Mouse (Mus musculus): Measurements from ENCODE around the gene Epb42. TPM values are rescaled to one million over a fixed set of nuclear protein-coding genes. Genes with fewer than 3 reads are reported as not detected.

The Epb42 gene
- total and polyA plus RNA-seq, 2 experiments from 2014 or later = 0.56 TPM; not detected in 1

- H3K4me1 ChIP-seq (ENCODE audit: control insufficient read depth, insufficient read depth) = no peaks in the 10 kb centered on the region
- no peak overlapping the region for H3K4me2 ChIP-seq (ENCODE audit: low read depth, low read length)
- 39% methylated on average over 1 of the region's 1 CpGs for WGBS
- no peak overlapping the region for H3K4me3 ChIP-seq (ENCODE audit: low read depth, low read length)
- DNase-seq (ENCODE audit: low spot score) (peak; percentile 13), ATAC-seq (ENCODE audit: insufficient read depth, low read depth) (no peak)
- no peaks in the 10 kb centered on the region for H3K27me3 ChIP-seq (ENCODE audit: control insufficient read depth, insufficient read depth, low read length)
- H3K9me3 ChIP-seq (replicated peaks; ENCODE audit: control insufficient read depth, low read length) = no peaks in the 10 kb centered on the region
- TF ChIP-seq CTCF (IDR thresholded peaks at IDR 0.05; ENCODE audit: low read depth) (no peak), EP300 (IDR thresholded peaks at IDR 0.05; ENCODE audit: low read depth) (no peak)
- no peak overlapping the region for H3K27ac ChIP-seq (ENCODE audit: low read depth)
- H3K36me3 ChIP-seq (replicated peaks; ENCODE audit: control insufficient read depth, insufficient read depth, low read length) = peaks cover 23% of the 10 kb centered on the region
- H3K9ac ChIP-seq (replicated peaks; ENCODE audit: low read depth, low read length) = no peak overlapping the region
Observed at GRCm38 (mm10) chr2:121017151-121017550, 19.7 kb downstream of the Epb42 start.

GRCm38 (mm10) chr2:121016226-121016625, 20.6 kb downstream of the Epb42 start:
- H3K36me3 ChIP-seq (replicated peaks; ENCODE audit: control insufficient read depth, insufficient read depth, low read length) = peaks cover 30% of the 10 kb centered on the region
- H3K27ac ChIP-seq (ENCODE audit: low read depth) = no peak overlapping the region
- no peak overlapping the region for H3K9ac ChIP-seq (replicated peaks; ENCODE audit: low read depth, low read length)
- no peak overlapping the region for H3K4me2 ChIP-seq (ENCODE audit: low read depth, low read length)
- no peaks in the 10 kb centered on the region for H3K9me3 ChIP-seq (replicated peaks; ENCODE audit: control insufficient read depth, low read length)
- DNase-seq (ENCODE audit: low spot score) = no peak
- H3K4me3 ChIP-seq (ENCODE audit: low read depth, low read length) = no peak overlapping the region
- ATAC-seq (ENCODE audit: insufficient read depth, low read depth) = no peak
- no peaks in the 10 kb centered on the region for H3K4me1 ChIP-seq (ENCODE audit: control insufficient read depth, insufficient read depth)
- TF ChIP-seq EP300 (IDR thresholded peaks at IDR 0.05; ENCODE audit: low read depth) = no peak
- TF ChIP-seq CTCF (IDR thresholded peaks at IDR 0.05; ENCODE audit: low read depth) = no peak
- H3K27me3 ChIP-seq (ENCODE audit: control insufficient read depth, insufficient read depth, low read length) = no peaks in the 10 kb centered on the region
- WGBS = 73% methylated on average over 9 of the region's 9 CpGs

- ATAC-seq (ENCODE audit: insufficient read depth, low read depth) = no peak
- no peak for DNase-seq (ENCODE audit: low spot score)
- Histone ChIP-seq H3K9me3 (replicated peaks; ENCODE audit: control insufficient read depth, low read length) (no peaks in the 10 kb centered on the region), H3K4me3 (ENCODE audit: low read depth, low read length) (no peak overlapping the region), H3K27ac (ENCODE audit: low read depth) (no peak overlapping the region), H3K36me3 (replicated peaks; ENCODE audit: control insufficient read depth, insufficient read depth, low read length) (peaks cover 30% of the 10 kb centered on the region), H3K9ac (replicated peaks; ENCODE audit: low read depth, low read length) (no peak overlapping the region), H3K4me2 (ENCODE audit: low read depth, low read length) (no peak overlapping the region), H3K27me3 (ENCODE audit: control insufficient read depth, insufficient read depth, low read length) (no peaks in the 10 kb centered on the region), H3K4me1 (ENCODE audit: control insufficient read depth, insufficient read depth) (no peaks in the 10 kb centered on the region)
- TF ChIP-seq EP300 (IDR thresholded peaks at IDR 0.05; ENCODE audit: low read depth) (no peak), CTCF (IDR thresholded peaks at IDR 0.05; ENCODE audit: low read depth) (no peak)
- 77% methylated on average over 2 of the region's 2 CpGs for WGBS
Observed at GRCm38 (mm10) chr2:121015507-121015906, 21.4 kb downstream of the Epb42 start.

GRCm38 (mm10) chr2:121012676-121013075, 24.2 kb downstream of the Epb42 start:
- Histone ChIP-seq H3K36me3 (replicated peaks; ENCODE audit: control insufficient read depth, insufficient read depth, low read length) (peaks cover 30% of the 10 kb centered on the region), H3K27ac (ENCODE audit: low read depth) (no peak overlapping the region)
- 85% methylated on average over 9 of the region's 9 CpGs for WGBS

GRCm38 (mm10) chr2:121009071-121009677, 27.7 kb downstream of the Epb42 start:
- H3K4me1 ChIP-seq (ENCODE audit: control insufficient read depth, insufficient read depth) = peaks cover 6% of the 10 kb centered on the region
- no peak overlapping the region for H3K27ac ChIP-seq (ENCODE audit: low read depth)
- H3K4me3 ChIP-seq (ENCODE audit: low read depth, low read length) = peak overlapping the region; percentile 95
- no peak for ATAC-seq (ENCODE audit: insufficient read depth, low read depth)
- no peak for DNase-seq (ENCODE audit: low spot score)
- TF ChIP-seq CTCF (IDR thresholded peaks at IDR 0.05; ENCODE audit: low read depth) (no peak), EP300 (IDR thresholded peaks at IDR 0.05; ENCODE audit: low read depth) (no peak)
- H3K27me3 ChIP-seq (ENCODE audit: control insufficient read depth, insufficient read depth, low read length) = no peaks in the 10 kb centered on the region
- peak overlapping the region; percentile 72 for H3K9ac ChIP-seq (replicated peaks; ENCODE audit: low read depth, low read length)
- H3K36me3 ChIP-seq (replicated peaks; ENCODE audit: control insufficient read depth, insufficient read depth, low read length) = peaks cover 14% of the 10 kb centered on the region; the same call in 1 of the 2 replicates
- peak overlapping the region; percentile 97 for H3K4me2 ChIP-seq (ENCODE audit: low read depth, low read length)
- 17% methylated on average over 5 of the region's 5 CpGs for WGBS
- no peaks in the 10 kb centered on the region for H3K9me3 ChIP-seq (replicated peaks; ENCODE audit: control insufficient read depth, low read length)

More at GRCm38 (mm10) chr2:121012676-121013075, 24.2 kb downstream of the Epb42 start:
- H3K4me2 ChIP-seq (ENCODE audit: low read depth, low read length) = no peak overlapping the region
- H3K9me3 ChIP-seq (replicated peaks; ENCODE audit: control insufficient read depth, low read length) = no peaks in the 10 kb centered on the region
- DNase-seq (ENCODE audit: low spot score) = no peak
- TF ChIP-seq CTCF (IDR thresholded peaks at IDR 0.05; ENCODE audit: low read depth) (no peak), EP300 (IDR thresholded peaks at IDR 0.05; ENCODE audit: low read depth) (no peak)
- H3K9ac ChIP-seq (replicated peaks; ENCODE audit: low read depth, low read length) = no peak overlapping the region
- no peaks in the 10 kb centered on the region for H3K27me3 ChIP-seq (ENCODE audit: control insufficient read depth, insufficient read depth, low read length)
- no peak overlapping the region for H3K4me3 ChIP-seq (ENCODE audit: low read depth, low read length)
- no peak for ATAC-seq (ENCODE audit: insufficient read depth, low read depth)
- peaks cover 6% of the 10 kb centered on the region for H3K4me1 ChIP-seq (ENCODE audit: control insufficient read depth, insufficient read depth)

- H3K4me3 ChIP-seq (ENCODE audit: low read depth, low read length) = peak overlapping the region; percentile 95
- peak overlapping the region; percentile 72 for H3K9ac ChIP-seq (replicated peaks; ENCODE audit: low read depth, low read length)
- H3K4me2 ChIP-seq (ENCODE audit: low read depth, low read length) = peak overlapping the region; percentile 97
- H3K27me3 ChIP-seq (ENCODE audit: control insufficient read depth, insufficient read depth, low read length) = no peaks in the 10 kb centered on the region
- under 1% methylated on average over 12 of the region's 12 CpGs for WGBS
- peaks cover 11% of the 10 kb centered on the region; the same call in 1 of the 2 replicates for H3K36me3 ChIP-seq (replicated peaks; ENCODE audit: control insufficient read depth, insufficient read depth, low read length)
- DNase-seq (ENCODE audit: low spot score) (no peak), ATAC-seq (ENCODE audit: insufficient read depth, low read depth) (peak; percentile 6; the same call in 1 of the 2 replicates)
- TF ChIP-seq CTCF (IDR thresholded peaks at IDR 0.05; ENCODE audit: low read depth) = no peak
- no peaks in the 10 kb centered on the region for H3K9me3 ChIP-seq (replicated peaks; ENCODE audit: control insufficient read depth, low read length)
- peaks cover 6% of the 10 kb centered on the region for H3K4me1 ChIP-seq (ENCODE audit: control insufficient read depth, insufficient read depth)
- peak overlapping the region; percentile 61 for H3K27ac ChIP-seq (ENCODE audit: low read depth)
Observed at GRCm38 (mm10) chr2:121008664-121009007, 28.2 kb downstream of the Epb42 start.

All from heart, postnatal 0 days (tissue).